Mouse (Mus musculus): ENCODE results near the gene Nck2. TPM values are rescaled to one million over a fixed set of nuclear protein-coding genes. Genes with fewer than 3 reads are reported as not detected.

The Nck2 gene
- total and polyA plus RNA-seq, 3 experiments, result 11.7 to 15.3 (median 11.9) TPM

DNA sequence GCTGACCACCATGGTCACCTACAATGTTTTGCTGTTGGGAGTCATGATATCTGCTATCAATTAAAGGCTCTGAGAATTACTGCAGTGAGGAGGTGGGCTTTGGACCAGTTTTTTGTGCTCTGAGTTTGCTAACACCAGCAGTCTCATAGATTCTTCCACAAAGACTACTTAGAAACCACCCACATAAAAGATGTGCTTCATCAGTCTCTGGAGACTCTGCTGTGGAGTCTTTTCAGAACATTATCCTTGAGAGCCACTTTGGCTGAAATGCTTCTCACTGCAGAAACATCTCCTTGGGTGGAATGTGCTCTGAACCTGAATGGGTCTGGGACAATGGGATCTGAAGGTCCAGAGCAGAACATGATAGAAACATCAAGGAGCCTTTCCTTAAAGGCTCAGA is 153.4 kb downstream of the Nck2 start:
- H3K4me1 ChIP-seq (ENCODE audit: control insufficient read depth, insufficient read depth, low read length), result no peaks in the 10 kb centered on the region
- TF ChIP-seq POLR2A (IDR thresholded peaks at IDR 0.05; ENCODE audit: insufficient read depth, low read depth, low read length), result no peak
- TF ChIP-seq CTCF (IDR thresholded peaks at IDR 0.05), result no peak
- TF ChIP-seq EP300 (IDR thresholded peaks at IDR 0.05; ENCODE audit: insufficient read depth, low read depth, low read length), result no peak
- intact Hi-C loops (cut with DNase I), result no loop called here
- no peak overlapping the region for H3K27ac ChIP-seq
- H3K79me2 ChIP-seq (replicated peaks; ENCODE audit: control insufficient read depth, insufficient read depth, low read length), result no peaks in the 10 kb centered on the region
- no peak for DNase-seq
- H3K27me3 ChIP-seq (ENCODE audit: control insufficient read depth, insufficient read depth, low read length), result no peaks in the 10 kb centered on the region
- no peak overlapping the region for H3K9ac ChIP-seq (ENCODE audit: low read depth, low read length)
- no peak overlapping the region for H3K4me3 ChIP-seq
- no peaks in the 10 kb centered on the region for H3K36me3 ChIP-seq (ENCODE audit: control insufficient read depth, insufficient read depth, low read length)

DNA sequence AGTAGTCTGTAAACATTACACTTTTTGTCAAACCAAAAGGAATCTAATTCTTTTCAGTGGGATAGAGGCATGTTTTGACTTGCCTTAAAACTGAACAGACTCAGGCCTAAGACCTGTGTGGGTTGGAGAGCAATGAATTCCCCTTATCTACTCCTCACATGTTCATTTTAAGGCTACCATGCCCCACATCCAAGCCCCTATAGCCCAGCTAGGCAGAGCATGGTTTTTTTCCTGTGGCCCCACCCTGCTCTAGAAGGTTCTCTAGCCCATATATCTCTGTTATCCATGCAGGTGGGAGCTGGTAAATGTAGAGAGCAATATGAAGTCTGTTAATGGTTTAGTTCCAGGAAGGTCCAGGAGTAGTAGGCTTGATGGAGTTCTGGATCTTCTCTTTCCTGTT is 155.1 kb downstream of the Nck2 start:
- no peaks in the 10 kb centered on the region for H3K27me3 ChIP-seq (ENCODE audit: control insufficient read depth, insufficient read depth, low read length)
- H3K79me2 ChIP-seq (replicated peaks; ENCODE audit: control insufficient read depth, insufficient read depth, low read length), result no peaks in the 10 kb centered on the region
- intact Hi-C loops (cut with DNase I), result no loop called here
- H3K4me1 ChIP-seq (ENCODE audit: control insufficient read depth, insufficient read depth, low read length), result no peaks in the 10 kb centered on the region
- no peak overlapping the region for H3K27ac ChIP-seq
- no peaks in the 10 kb centered on the region for H3K36me3 ChIP-seq (ENCODE audit: control insufficient read depth, insufficient read depth, low read length)
- no peak overlapping the region for H3K4me3 ChIP-seq
- DNase-seq, result no peak
- no peak overlapping the region for H3K9ac ChIP-seq (ENCODE audit: low read depth, low read length)
- TF ChIP-seq POLR2A (IDR thresholded peaks at IDR 0.05; ENCODE audit: insufficient read depth, low read depth, low read length) (no peak), EP300 (IDR thresholded peaks at IDR 0.05; ENCODE audit: insufficient read depth, low read depth, low read length) (no peak), CTCF (IDR thresholded peaks at IDR 0.05) (no peak)

GRCm38 (mm10) chr1:43601054-43601453 is 156.7 kb downstream of the Nck2 start:
- no peaks in the 10 kb centered on the region for H3K36me3 ChIP-seq (ENCODE audit: control insufficient read depth, insufficient read depth, low read length)
- intact Hi-C loops (cut with DNase I), result no loop called here
- H3K27me3 ChIP-seq (ENCODE audit: control insufficient read depth, insufficient read depth, low read length), result no peaks in the 10 kb centered on the region
- H3K79me2 ChIP-seq (replicated peaks; ENCODE audit: control insufficient read depth, insufficient read depth, low read length), result no peaks in the 10 kb centered on the region
- TF ChIP-seq CTCF (IDR thresholded peaks at IDR 0.05), result no peak
- no peak for TF ChIP-seq POLR2A (IDR thresholded peaks at IDR 0.05; ENCODE audit: insufficient read depth, low read depth, low read length)
- no peak for TF ChIP-seq EP300 (IDR thresholded peaks at IDR 0.05; ENCODE audit: insufficient read depth, low read depth, low read length)
- no peaks in the 10 kb centered on the region for H3K4me1 ChIP-seq (ENCODE audit: control insufficient read depth, insufficient read depth, low read length)
- no peak for DNase-seq
- no peak overlapping the region for H3K9ac ChIP-seq (ENCODE audit: low read depth, low read length)
- no peak overlapping the region for H3K27ac ChIP-seq
- 57% methylated on average over 8 of the region's 8 CpGs for WGBS
- no peak overlapping the region for H3K4me3 ChIP-seq

- no peak overlapping the region for H3K4me3 ChIP-seq
- no peak overlapping the region for H3K9ac ChIP-seq (ENCODE audit: low read depth, low read length)
- H3K4me1 ChIP-seq (ENCODE audit: control insufficient read depth, insufficient read depth, low read length), result no peaks in the 10 kb centered on the region
- 34% methylated on average over 4 of the region's 4 CpGs for WGBS
- DNase-seq, result no peak
- TF ChIP-seq CTCF (IDR thresholded peaks at IDR 0.05) (no peak), EP300 (IDR thresholded peaks at IDR 0.05; ENCODE audit: insufficient read depth, low read depth, low read length) (no peak), POLR2A (IDR thresholded peaks at IDR 0.05; ENCODE audit: insufficient read depth, low read depth, low read length) (no peak)
- H3K79me2 ChIP-seq (replicated peaks; ENCODE audit: control insufficient read depth, insufficient read depth, low read length), result no peaks in the 10 kb centered on the region
- intact Hi-C loops (cut with DNase I), result no loop called here
- no peaks in the 10 kb centered on the region for H3K36me3 ChIP-seq (ENCODE audit: control insufficient read depth, insufficient read depth, low read length)
- no peak overlapping the region for H3K27ac ChIP-seq
- H3K27me3 ChIP-seq (ENCODE audit: control insufficient read depth, insufficient read depth, low read length), result no peaks in the 10 kb centered on the region
Measured at GRCm38 (mm10) chr1:43615948-43616347, 171.6 kb downstream of the Nck2 start.

Other genes starting within 250 kb of the Nck2 start
- 1,000 to 10,000 TPM; 1,721 to 1,764 TPM for gene Fhl2, start 247.6 kb upstream of the Nck2 start, total RNA-seq (2021)
- 1,853 and 3,161 TPM in 2 replicates for gene Fhl2, start 247.6 kb upstream of the Nck2 start, polyA plus RNA-seq (2012; rRNA removed)

All from heart, adult 2 months (tissue).